Mouse (Mus musculus) hindbrain, embryonic 14.5 days (tissue): ENCODE results near the gene Pfdn6. TPM values are rescaled to one million over a fixed set of nuclear protein-coding genes. Genes with fewer than 3 reads are reported as not detected.
"Not testable (repeated sequence)": the region's sequence is repeated elsewhere in the genome, so short reads cannot be mapped to it uniquely, and the experiment has no call there.

Experiments used
- ATAC-seq: fragments of 200-750 bp; cut with Nextera tagmentation; 2 replicates; pipeline ENCODE4 v1.8.0; 2017; ENCODE audit warnings: moderate number of reproducible peaks, mild to moderate bottlenecking, moderate TSS enrichment, moderate library complexity; ENCODE audit not compliant: low FRiP score
- DNase-seq: peaks from one replicate; pipeline ENCODE4 v3.0.0-alpha.2; 2015; ENCODE audit warnings: low spot score
- H3K27ac ChIP-seq: fragments of 300-500 bp; sonication (generic); 2 replicates; pipeline ENCODE4 v1.5.1; 2014; ENCODE audit warnings: mild to moderate bottlenecking, moderate library complexity
- H3K27me3 ChIP-seq: fragments of 300-500 bp; sonication (generic); 2 replicates; pipeline ENCODE4 v1.6.1; 2014; ENCODE audit warnings: mild to moderate bottlenecking, low read length, mixed read lengths; ENCODE audit not compliant: control insufficient read depth, insufficient read depth
- H3K36me3 ChIP-seq: fragments of 300-500 bp; sonication (generic); replicated peaks from 2 replicates; pipeline ENCODE4 v1.6.1; 2014; ENCODE audit not compliant: control insufficient read depth, insufficient read depth
- H3K4me1 ChIP-seq: fragments of 300-500 bp; sonication (generic); replicated peaks from 2 replicates; pipeline ENCODE4 v1.6.1; 2014; ENCODE audit warnings: antibody characterized with exemption, low read length, mixed read lengths; ENCODE audit not compliant: control insufficient read depth, insufficient read depth
- H3K4me2 ChIP-seq: fragments of 300-500 bp; sonication (generic); replicated peaks from 2 replicates; pipeline ENCODE4 v1.6.1; 2014; ENCODE audit warnings: mild to moderate bottlenecking, moderate library complexity
- H3K4me3 ChIP-seq: fragments of 300-500 bp; sonication (generic); replicated peaks from 2 replicates; pipeline ENCODE4 v1.5.1; 2014; ENCODE audit warnings: mild to moderate bottlenecking, low read length
- H3K9ac ChIP-seq: fragments of 300-500 bp; sonication (generic); 2 replicates; pipeline ENCODE4 v1.6.1; 2014
- H3K9me3 ChIP-seq: fragments of 300-500 bp; sonication (generic); 2 replicates; pipeline ENCODE4 v1.6.1; 2016; ENCODE audit warnings: low read length; ENCODE audit not compliant: control insufficient read depth
- WGBS: fragments of 180-500 bp; shearing (Covaris S2); extraction: QIAGEN DNeasy Blood & Tissue Kit; methylation state at CpG from one replicate; pipeline ENCODE4 v1.1.7; 2014; 5-methylcytosine and 5-hydroxymethylcytosine counted together
- polyA plus RNA-seq: library from polyadenylated mRNA; unstranded; fragments of >200 nt; fragmentation: Nextera tagmentation; extraction: Ambion mirVana; gene quantifications from 2 replicates; pipeline ENCODE4 v1.2.1, GENCODE M21; 2014

Pfdn6 gene
- polyA plus RNA-seq, 1 experiment from 2014 or later = 161 TPM

DNA sequence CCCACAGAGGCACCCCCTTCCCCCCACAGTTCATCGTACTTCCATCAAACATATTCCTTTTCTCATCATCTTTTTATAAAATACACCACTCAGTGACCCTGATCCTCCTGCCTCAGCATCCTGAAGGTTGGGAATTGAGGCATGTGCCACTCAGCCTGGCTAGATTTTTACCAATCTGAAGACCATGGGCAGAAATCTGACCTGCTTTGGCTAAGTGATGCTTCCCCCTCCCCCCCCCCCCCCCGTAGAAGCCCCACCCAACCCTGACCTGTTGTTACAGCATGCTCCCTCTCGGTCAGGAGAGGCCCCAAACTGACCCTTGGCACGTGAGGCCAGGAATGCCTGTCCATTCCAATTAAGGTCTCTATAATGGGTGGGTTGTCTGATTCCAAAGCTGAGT lies 35.3 kb downstream of the Pfdn6 start, which contains the start of gene Platr17:
Gene Platr17 (plus strand): TSS at position 301 of the 400 bp plus-strand sequence.
- not testable (repeated sequence) for ATAC-seq, H3K4me3 ChIP-seq, H3K27ac ChIP-seq, H3K4me2 ChIP-seq, H3K9me3 ChIP-seq, H3K9ac ChIP-seq, DNase-seq, H3K36me3 ChIP-seq, H3K4me1 ChIP-seq, H3K27me3 ChIP-seq
- 17% methylated on average over 3 of the region's 4 CpGs for WGBS

DNA sequence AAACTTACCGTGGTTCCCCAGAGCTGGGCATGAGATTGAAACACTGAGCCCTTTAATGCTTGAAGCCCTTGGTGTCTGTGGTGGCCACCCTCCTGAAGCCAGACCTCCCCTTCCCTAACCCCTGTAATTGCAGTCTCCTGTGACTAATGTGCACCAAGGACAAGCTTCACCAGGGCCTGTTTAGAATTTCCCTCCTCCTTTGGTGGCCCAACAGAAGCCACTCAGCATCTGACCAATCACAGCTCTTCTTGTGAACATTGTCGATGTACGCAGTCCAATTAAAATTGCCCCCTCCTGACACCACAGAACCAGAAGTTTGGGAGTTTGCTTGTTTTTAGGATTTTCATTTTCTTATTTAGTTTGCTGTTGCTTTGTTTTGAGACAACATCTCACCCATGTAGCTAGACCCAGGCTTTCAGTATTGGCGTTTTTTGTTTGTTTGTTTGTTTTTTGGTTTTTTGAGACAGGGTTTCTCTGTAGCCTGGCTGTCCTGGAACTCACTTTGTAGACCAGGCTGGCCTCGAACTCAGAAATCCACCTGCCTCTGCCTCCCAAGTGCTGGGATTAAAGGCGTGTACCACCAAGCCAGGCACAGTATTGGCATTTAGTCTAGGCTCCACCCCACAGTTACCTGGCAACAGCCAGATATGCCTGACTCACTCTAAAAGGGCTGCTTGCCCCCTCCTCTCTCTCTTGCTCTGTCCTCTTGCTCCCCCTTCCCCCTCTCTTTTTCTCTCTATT lies 36.1 kb downstream of the Pfdn6 start:
- not testable (repeated sequence) for H3K27me3 ChIP-seq, H3K4me3 ChIP-seq, H3K27ac ChIP-seq, H3K36me3 ChIP-seq, H3K4me1 ChIP-seq, H3K9ac ChIP-seq, ATAC-seq, H3K9me3 ChIP-seq, DNase-seq, H3K4me2 ChIP-seq
- 73% methylated on average over 6 of the region's 6 CpGs for whole genome bisulfite sequencing

DNA sequence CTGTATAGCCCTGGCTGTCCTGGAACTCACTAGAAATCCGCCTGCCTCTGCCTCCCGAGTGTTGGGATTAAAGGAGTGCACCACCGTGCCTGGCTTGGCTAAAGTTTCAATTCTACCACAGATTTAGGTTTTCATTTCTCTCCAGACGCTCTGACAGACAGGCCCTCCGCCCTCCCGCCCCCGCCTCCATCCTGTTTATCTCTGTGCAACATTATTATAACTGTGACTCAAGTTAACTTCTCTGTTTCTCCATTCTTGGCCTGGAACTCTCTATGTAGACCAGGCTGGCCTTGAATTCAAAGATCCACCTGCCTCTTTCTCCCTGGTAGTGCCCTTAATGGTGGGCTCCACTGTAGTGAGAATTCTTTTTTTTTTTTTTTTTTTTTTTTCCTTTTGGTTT lies 37.7 kb downstream of the Pfdn6 start:
- Histone ChIP-seq H3K27ac (no peak overlapping the region), H3K27me3 (no peaks in the 10 kb centered on the region), H3K4me2 (no peak overlapping the region), H3K9ac (no peak overlapping the region), H3K4me3 (no peak overlapping the region), H3K9me3 (no peaks in the 10 kb centered on the region), H3K36me3 (no peaks in the 10 kb centered on the region), H3K4me1 (no peaks in the 10 kb centered on the region)
- DNase-seq (no peak), ATAC-seq (no peak)
- WGBS = 84% methylated on average over 7 of the region's 7 CpGs

DNA sequence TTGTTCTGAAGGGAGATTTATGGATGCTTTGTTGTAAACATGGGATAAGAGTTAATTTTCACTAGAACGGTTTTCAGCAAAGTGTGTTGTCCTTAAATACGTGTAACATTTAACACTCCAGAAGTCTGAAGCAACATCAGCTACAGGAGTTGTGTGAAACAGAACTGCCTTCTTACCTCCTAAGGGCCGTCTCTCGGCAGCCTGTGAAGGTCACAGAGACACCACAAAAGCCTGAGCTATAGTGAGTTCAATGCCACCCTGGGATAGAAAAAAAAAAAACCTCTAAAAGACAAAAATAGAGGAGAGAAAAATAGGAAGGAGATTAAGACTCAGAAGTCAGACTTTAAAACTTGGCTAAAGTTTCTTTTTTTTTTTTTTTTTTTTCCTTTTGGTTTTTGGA lies 38.1 kb downstream of the Pfdn6 start:
- H3K36me3 ChIP-seq = no peaks in the 10 kb centered on the region
- H3K4me3 ChIP-seq = no peak overlapping the region
- no peak overlapping the region for H3K9ac ChIP-seq
- H3K9me3 ChIP-seq = no peaks in the 10 kb centered on the region
- no peak overlapping the region for H3K27ac ChIP-seq
- no peaks in the 10 kb centered on the region for H3K4me1 ChIP-seq
- 81% methylated on average over 4 of the region's 4 CpGs for WGBS
- ATAC-seq (no peak), DNase-seq (no peak)
- no peaks in the 10 kb centered on the region for H3K27me3 ChIP-seq
- no peak overlapping the region for H3K4me2 ChIP-seq

DNA sequence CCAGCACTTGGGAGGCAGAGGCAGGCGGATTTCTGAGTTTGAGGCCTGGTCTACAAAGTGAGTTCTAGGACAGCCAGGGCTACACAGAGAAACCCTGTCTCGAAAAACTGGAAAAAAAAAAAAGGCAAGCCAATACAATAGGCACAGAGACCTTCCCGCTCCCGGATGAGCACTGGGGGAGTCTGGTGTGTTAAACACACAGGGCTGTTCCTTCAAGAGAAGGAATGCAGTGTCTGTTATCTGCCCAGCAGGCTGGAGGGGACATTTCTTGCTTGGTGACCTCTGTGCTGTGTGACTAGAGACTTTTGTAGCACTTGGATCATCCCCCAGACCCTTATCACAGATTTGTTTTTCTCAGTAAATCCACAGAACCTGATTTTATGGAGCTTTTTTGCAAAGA lies 38.5 kb downstream of the Pfdn6 start:
- Histone ChIP-seq H3K9ac (no peak overlapping the region), H3K4me3 (no peak overlapping the region), H3K36me3 (no peaks in the 10 kb centered on the region), H3K4me2 (no peak overlapping the region), H3K27me3 (no peaks in the 10 kb centered on the region), H3K27ac (no peak overlapping the region), H3K9me3 (no peaks in the 10 kb centered on the region), H3K4me1 (no peaks in the 10 kb centered on the region)
- DNase-seq = no peak
- whole genome bisulfite sequencing = 73% methylated on average over 4 of the region's 4 CpGs
- ATAC-seq = no peak

DNA sequence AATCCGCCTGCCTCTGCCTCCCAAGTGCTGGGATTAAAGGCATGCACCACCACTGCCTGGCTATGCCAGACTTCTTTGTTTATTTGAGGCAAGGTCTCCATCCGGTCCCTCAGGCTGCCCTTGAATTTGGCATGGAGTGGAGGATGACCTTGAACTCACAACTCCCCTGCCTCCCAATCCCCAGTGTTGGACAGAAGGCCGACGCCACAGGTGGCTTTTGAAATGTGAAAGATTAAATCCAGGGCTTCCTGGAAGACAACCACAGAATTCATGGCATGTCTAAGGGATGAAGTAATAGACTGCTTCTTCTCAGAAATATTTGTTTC lies 39.2 kb downstream of the Pfdn6 start:
- no peaks in the 10 kb centered on the region for H3K4me1 ChIP-seq
- H3K27ac ChIP-seq = no peak overlapping the region
- H3K36me3 ChIP-seq = no peaks in the 10 kb centered on the region
- 87% methylated on average over 4 of the region's 4 CpGs for WGBS
- no peak overlapping the region for H3K4me2 ChIP-seq
- no peak overlapping the region for H3K4me3 ChIP-seq
- ATAC-seq = no peak
- H3K9me3 ChIP-seq = no peaks in the 10 kb centered on the region
- no peak overlapping the region for H3K9ac ChIP-seq
- DNase-seq = no peak
- no peaks in the 10 kb centered on the region for H3K27me3 ChIP-seq

DNA sequence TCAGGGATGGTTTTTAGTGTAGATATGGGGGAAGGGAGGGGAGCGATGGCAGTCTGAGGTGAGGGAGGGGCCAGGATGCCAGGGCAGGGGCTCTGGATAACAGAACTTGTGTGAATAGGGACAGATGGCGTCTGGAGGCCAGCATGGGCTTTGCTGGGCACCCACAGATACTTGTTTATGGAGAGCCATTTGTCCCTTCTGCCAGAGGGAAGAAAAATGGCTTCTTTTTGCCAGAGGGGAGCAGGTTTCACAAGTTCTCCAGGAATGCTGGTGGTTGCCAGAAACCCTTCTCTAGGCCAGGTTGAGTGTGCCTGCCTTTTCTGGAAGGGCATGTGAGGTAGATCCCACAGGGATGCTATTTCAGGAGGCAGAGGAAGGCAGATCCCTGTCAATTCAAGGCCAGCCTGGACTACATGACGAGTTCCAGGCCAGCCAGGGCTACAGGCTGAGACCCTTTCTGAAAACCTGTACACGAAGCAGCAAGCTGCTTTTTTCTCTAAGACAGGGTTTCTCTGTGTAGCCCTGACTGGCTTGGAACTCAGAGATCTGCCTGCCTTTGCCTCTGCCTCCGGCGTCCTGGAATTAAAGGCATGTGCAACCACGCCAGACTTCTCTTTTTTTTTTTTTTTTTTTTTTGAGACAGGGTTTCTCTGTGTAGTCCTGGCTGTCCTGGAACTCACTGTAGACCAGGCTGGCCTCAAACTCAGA lies 39.7 kb downstream of the Pfdn6 start:
- Histone ChIP-seq H3K27me3 (no peaks in the 10 kb centered on the region), H3K9me3 (no peaks in the 10 kb centered on the region), H3K9ac (no peak overlapping the region), H3K4me3 (no peak overlapping the region), H3K36me3 (no peaks in the 10 kb centered on the region), H3K27ac (no peak overlapping the region), H3K4me2 (no peak overlapping the region), H3K4me1 (no peaks in the 10 kb centered on the region)
- WGBS = 74% methylated on average over 7 of the region's 7 CpGs
- DNase-seq (no peak), ATAC-seq (no peak)

DNA sequence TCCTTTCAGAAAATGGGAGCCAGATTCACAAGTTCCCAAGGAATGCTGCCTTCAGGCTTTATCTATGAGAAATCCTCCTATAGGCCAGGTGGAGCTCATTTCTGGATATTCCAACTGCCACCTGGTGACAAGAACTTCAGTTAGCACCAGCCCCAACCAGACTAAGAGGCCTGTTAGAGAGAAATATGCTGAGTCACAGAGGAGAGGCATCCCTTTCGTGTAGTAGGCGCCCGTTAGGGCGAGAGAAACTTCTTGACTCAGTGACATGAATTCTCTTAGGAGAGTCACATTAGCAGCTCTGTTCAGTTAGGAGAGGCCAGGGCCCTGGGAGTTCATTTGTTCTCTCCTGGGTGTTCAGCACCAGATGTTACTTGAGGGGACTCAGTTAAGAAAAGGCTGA lies 40.5 kb downstream of the Pfdn6 start:
- Histone ChIP-seq H3K36me3 (no peaks in the 10 kb centered on the region), H3K9ac (no peak overlapping the region), H3K4me3 (no peak overlapping the region), H3K4me2 (no peak overlapping the region), H3K9me3 (no peaks in the 10 kb centered on the region), H3K27me3 (no peaks in the 10 kb centered on the region), H3K27ac (no peak overlapping the region), H3K4me1 (no peaks in the 10 kb centered on the region)
- DNase-seq (no peak), ATAC-seq (no peak)
- whole genome bisulfite sequencing = 86% methylated on average over 4 of the region's 4 CpGs

DNA sequence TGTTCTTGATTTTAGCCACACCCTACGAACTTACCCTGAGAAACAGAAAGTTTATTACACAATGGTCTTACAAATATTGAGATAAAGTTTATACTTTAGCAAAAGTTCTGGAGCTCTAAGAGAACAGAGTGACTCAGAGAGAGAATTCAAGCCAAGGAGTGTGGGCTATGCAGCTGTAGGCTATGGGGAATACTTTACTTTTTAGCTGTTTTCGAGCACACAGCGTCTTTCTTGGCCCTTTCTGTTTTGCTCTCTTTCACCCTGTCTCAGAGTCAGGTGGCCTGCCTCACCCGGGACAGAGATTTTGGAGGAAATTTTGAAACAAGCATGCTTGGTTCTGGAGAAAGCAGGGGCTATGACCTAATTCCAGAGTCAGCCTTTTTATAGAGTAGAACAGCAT lies 42.0 kb downstream of the Pfdn6 start:
- not testable (repeated sequence) for H3K27me3 ChIP-seq, H3K36me3 ChIP-seq, ATAC-seq, H3K4me3 ChIP-seq, H3K9me3 ChIP-seq, H3K9ac ChIP-seq, H3K4me1 ChIP-seq, DNase-seq, H3K4me2 ChIP-seq, H3K27ac ChIP-seq
- WGBS = 87% methylated on average over 4 of the region's 4 CpGs
